Mouse (Mus musculus): ENCODE data around the gene Mlf2.

DNA sequence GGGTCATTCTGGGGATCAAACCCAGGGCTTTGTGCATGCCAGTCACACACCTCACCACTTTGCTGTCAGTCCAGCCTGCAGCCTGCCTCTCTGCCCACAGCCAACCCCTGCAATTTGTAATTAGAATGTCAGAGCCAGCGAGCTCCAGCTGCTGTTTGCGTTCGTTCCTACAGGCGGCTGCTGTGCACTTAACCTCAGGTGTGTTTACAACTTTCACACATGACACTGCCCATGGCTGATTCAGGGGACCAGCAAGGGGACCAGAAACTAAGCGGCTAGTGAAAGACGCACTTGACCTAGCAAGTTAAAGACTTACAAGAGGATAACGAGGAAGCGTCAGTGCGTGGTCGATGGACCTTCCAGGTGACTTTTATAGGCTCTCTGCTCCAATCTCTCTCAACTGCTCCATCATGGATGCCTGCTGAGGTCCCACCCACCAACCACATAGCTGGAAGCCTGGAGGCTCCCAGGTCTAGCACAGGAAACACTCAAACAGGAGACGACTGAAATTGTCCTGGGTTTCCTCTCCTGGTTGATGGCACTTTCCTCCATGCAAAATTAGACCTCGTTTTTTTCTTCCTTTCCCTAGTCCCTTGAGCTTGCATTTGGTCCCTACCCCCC lies 5.9 kb upstream of the Mlf2 start:
- no peak for TF ChIP-seq CTCF (conservative IDR thresholded peaks at IDR 0.05; ENCODE audit: low read length)
- TF ChIP-seq NANOG (IDR thresholded peaks at IDR 0.05; ENCODE audit: borderline replicate concordance, low read length): no peak

Measured in E14TG2a.4 (cell line).